Mouse (Mus musculus): Measurements from ENCODE around the gene Hmmr. TPM values are rescaled to one million over a fixed set of nuclear protein-coding genes. Genes with fewer than 3 reads are reported as not detected.
"Not testable (repeated sequence)": the region's sequence is repeated elsewhere in the genome, so short reads cannot be mapped to it uniquely, and the experiment has no call there.

Hmmr gene
- polyA plus RNA-seq, 1 experiment from 2014 or later, result 56.7 TPM

DNA sequence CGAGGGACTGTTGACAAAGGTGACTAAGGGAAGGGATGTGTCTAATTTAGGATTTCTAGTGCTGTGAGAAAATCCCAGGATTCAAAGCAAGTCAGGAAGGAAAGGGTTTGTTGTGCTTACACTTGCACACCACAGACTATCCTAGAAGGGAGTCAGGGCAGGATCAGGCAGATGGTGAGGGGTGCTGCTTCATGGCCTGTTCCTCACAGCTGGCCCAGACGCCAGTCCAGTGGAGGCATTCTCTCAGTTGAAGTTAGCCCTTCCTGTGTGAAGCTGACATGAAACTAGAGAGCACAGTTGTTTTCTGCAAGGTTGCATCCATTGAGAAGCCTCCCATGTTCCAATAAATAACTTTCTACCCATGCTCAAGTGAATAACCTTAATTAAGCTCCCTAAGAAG, 14.5 kb upstream of the Hmmr start:
- no peak for ATAC-seq (ENCODE audit: insufficient number of reproducible peaks, low FRiP score)
- H3K27ac ChIP-seq (ENCODE audit: poor library complexity, severe bottlenecking), result no peak overlapping the region
- whole genome bisulfite sequencing, result 55% methylated on average over 2 of the region's 2 CpGs
- no peaks in the 10 kb centered on the region for H3K9me3 ChIP-seq (replicated peaks)
- H3K9ac ChIP-seq, result no peak overlapping the region
- H3K4me1 ChIP-seq (replicated peaks), result peaks cover 4% of the 10 kb centered on the region; the same call in 1 of the 2 replicates
- H3K36me3 ChIP-seq, result peaks cover 26% of the 10 kb centered on the region
- H3K4me2 ChIP-seq, result no peak overlapping the region
- no peaks in the 10 kb centered on the region for H3K27me3 ChIP-seq (replicated peaks)
- H3K4me3 ChIP-seq, result no peak overlapping the region

DNA sequence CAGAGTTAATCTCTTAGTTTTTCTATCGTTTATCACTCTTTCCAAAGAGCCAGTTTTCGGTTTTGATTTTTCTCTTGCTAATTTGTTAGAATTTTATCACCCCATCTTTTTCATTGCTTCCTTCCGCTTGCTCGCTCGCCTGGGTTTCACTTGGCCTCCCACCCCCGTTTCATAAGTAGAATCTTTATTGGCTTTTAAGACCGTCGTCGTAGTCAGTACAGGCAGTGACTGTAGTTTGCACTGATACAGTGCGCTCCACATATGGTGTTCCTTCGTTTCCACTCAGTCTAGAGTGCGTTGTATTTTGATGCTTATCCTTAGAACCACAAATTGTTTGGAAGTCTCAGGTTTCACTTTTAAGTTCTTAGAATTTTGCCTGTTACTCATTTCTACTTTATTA, 13.1 kb upstream of the Hmmr start:
- Histone ChIP-seq H3K9ac (no peak overlapping the region), H3K27me3 (replicated peaks) (no peaks in the 10 kb centered on the region), H3K4me2 (no peak overlapping the region), H3K4me1 (replicated peaks) (no peaks in the 10 kb centered on the region), H3K9me3 (replicated peaks) (no peaks in the 10 kb centered on the region), H3K36me3 (peaks cover 28% of the 10 kb centered on the region), H3K4me3 (no peak overlapping the region), H3K27ac (ENCODE audit: poor library complexity, severe bottlenecking) (no peak overlapping the region)
- WGBS, result 85% methylated on average over 12 of the region's 12 CpGs
- ATAC-seq (ENCODE audit: insufficient number of reproducible peaks, low FRiP score), result no peak

DNA sequence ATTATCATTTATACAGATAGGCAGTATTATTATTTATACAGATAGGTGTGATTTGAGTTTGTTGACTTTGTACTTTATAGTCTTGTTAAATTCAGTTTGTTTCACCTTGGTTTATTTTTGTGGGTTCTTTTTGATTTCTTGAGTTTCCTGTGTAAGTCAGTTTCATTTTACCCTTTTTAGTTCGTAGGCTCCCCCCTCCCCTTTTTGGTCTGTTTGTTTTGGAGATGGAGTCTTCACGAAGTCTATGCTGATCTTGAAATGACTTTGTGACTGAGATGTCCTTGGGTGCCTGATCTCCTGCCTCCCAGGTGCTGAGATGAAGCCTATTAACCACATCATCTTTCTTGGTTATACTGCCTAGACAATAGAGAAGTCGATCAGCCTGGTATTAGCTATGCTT, 11.1 kb upstream of the Hmmr start:
- H3K36me3 ChIP-seq, result peaks cover 33% of the 10 kb centered on the region
- no peaks in the 10 kb centered on the region for H3K9me3 ChIP-seq (replicated peaks)
- H3K4me1 ChIP-seq (replicated peaks), result no peaks in the 10 kb centered on the region
- 83% methylated on average over 3 of the region's 3 CpGs for WGBS
- H3K27ac ChIP-seq (ENCODE audit: poor library complexity, severe bottlenecking), result no peak overlapping the region
- no peak overlapping the region for H3K4me2 ChIP-seq
- ATAC-seq (ENCODE audit: insufficient number of reproducible peaks, low FRiP score), result no peak
- H3K27me3 ChIP-seq (replicated peaks), result no peaks in the 10 kb centered on the region
- no peak overlapping the region for H3K4me3 ChIP-seq
- no peak overlapping the region for H3K9ac ChIP-seq

DNA sequence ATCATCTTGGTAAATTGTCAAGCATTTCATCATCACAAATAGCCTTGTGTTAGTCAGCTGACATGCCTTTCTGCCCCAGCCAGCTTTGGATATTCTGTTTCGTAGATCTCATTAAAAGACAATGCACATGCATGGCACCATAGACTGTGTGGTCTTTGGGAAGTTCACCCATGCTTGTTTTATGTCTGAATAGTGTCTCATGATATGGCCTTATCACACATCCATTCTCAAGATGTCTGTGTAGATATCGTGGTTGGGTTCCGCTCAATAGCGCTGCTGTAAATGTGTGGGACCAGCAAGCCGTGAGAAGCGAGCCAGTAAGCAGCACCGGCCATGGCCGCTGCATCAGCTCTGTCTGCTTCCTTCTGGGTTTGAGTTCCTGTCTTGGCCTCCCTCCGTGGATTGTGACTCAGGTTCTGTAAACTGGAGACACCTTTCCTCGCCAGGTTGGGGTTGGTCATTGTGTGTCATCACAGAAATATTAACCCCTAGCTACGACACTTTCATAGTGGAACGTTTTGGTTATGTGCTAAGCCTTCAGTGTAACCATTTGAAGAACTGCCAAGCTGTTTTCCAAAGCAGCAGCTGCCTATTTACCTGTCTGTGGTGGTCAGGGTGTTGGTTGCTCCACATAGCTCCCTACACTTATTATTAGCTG, 8.5 kb upstream of the Hmmr start:
- Histone ChIP-seq H3K9me3 (replicated peaks) (no peaks in the 10 kb centered on the region), H3K27ac (ENCODE audit: poor library complexity, severe bottlenecking) (no peak overlapping the region), H3K4me2 (no peak overlapping the region), H3K4me1 (replicated peaks) (no peaks in the 10 kb centered on the region), H3K9ac (no peak overlapping the region), H3K36me3 (peaks cover 48% of the 10 kb centered on the region), H3K4me3 (no peak overlapping the region), H3K27me3 (replicated peaks) (no peaks in the 10 kb centered on the region)
- no peak for ATAC-seq (ENCODE audit: insufficient number of reproducible peaks, low FRiP score)
- 88% methylated on average over 12 of the region's 12 CpGs for WGBS

DNA sequence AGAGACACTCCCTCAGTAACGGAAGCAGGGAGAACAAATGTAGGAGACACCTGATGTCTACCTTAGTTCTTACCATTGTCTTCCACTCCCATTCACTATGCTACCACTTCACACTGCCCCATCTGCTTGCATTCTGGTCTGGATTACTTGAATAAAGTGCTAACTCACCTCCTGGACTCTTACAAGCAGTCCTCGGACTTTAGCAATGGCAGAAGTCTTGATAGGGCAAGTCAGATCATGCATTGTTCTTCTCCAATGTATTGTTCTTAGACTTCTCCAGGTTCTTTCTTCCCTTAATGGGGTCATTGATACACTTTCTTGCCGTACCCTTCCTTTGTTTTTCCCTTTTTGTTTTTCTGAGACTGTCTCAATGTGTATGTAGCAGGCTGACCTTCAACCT, 4.1 kb upstream of the Hmmr start:
- peaks cover 10% of the 10 kb centered on the region for H3K4me1 ChIP-seq (replicated peaks)
- ATAC-seq (ENCODE audit: insufficient number of reproducible peaks, low FRiP score), result no peak
- no peak overlapping the region for H3K4me3 ChIP-seq
- 89% methylated on average over 3 of the region's 3 CpGs for WGBS
- H3K4me2 ChIP-seq, result no peak overlapping the region
- peaks cover 43% of the 10 kb centered on the region for H3K36me3 ChIP-seq
- no peaks in the 10 kb centered on the region for H3K27me3 ChIP-seq (replicated peaks)
- H3K9ac ChIP-seq, result no peak overlapping the region
- H3K27ac ChIP-seq (ENCODE audit: poor library complexity, severe bottlenecking), result no peak overlapping the region
- H3K9me3 ChIP-seq (replicated peaks), result no peaks in the 10 kb centered on the region

DNA sequence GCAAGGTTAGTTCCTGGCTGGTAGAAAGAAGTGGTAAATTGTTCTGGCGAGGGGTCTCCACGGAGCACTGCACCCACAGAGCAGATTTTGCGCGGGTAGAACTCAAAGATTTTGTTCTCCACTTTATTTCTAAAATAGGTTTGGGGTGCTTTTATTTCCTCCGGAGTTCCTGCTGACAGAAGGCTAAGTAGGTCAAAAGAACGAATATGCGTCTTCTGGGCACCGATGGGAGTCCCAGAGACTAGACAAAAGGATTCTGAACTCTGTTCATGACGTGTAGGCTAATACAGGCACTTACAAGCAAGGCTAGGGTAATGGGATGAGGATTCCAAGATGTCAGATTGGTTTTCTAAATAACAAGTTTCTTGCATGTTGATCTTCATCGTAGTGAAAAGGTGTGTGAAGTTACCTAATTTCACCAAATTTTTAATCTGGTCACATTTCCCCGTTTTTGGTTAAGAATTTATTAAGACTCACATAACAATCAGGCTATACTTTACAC, 1.1 kb upstream of the Hmmr start:
- no peaks in the 10 kb centered on the region for H3K9me3 ChIP-seq (replicated peaks)
- ATAC-seq (ENCODE audit: insufficient number of reproducible peaks, low FRiP score), result no peak
- peak overlapping the region; percentile 71 for H3K4me3 ChIP-seq
- H3K4me1 ChIP-seq (replicated peaks), result peaks cover 20% of the 10 kb centered on the region
- H3K36me3 ChIP-seq, result peaks cover 29% of the 10 kb centered on the region
- WGBS, result 4% methylated on average over 11 of the region's 11 CpGs
- peak overlapping the region; percentile 89 for H3K9ac ChIP-seq
- H3K27ac ChIP-seq (ENCODE audit: poor library complexity, severe bottlenecking), result peak overlapping the region; percentile 76; the same call in 1 of the 2 replicates
- no peaks in the 10 kb centered on the region for H3K27me3 ChIP-seq (replicated peaks)
- H3K4me2 ChIP-seq, result peak overlapping the region; percentile 88

DNA sequence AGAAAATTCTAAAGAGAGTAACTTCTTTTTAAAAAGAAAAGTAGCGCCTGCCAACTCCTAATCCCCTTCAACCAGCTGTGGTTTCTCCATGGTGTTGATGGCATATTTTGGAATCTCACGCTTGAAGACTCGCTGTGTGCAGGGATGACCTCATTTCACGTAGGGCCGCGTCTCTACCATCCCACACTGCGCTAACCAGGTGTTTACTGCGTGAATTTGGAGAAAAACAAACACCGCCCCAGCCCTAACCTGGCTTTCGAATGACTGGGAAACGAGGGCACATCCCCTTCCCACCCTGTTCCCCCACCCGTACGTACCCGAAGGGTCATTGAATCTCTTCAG, 254 bp downstream of the Hmmr start:
- ATAC-seq (ENCODE audit: insufficient number of reproducible peaks, low FRiP score), result peak; percentile 29; the same call in 1 of the 2 replicates
- under 1% methylated on average over 14 of the region's 14 CpGs for WGBS
- Histone ChIP-seq H3K4me3 (peak overlapping the region; percentile 71), H3K27ac (ENCODE audit: poor library complexity, severe bottlenecking) (no peak overlapping the region), H3K36me3 (peaks cover 30% of the 10 kb centered on the region), H3K27me3 (replicated peaks) (no peaks in the 10 kb centered on the region), H3K4me2 (peak overlapping the region; percentile 76), H3K4me1 (replicated peaks) (peaks cover 20% of the 10 kb centered on the region), H3K9ac (peak overlapping the region; percentile 69), H3K9me3 (replicated peaks) (no peaks in the 10 kb centered on the region)

DNA sequence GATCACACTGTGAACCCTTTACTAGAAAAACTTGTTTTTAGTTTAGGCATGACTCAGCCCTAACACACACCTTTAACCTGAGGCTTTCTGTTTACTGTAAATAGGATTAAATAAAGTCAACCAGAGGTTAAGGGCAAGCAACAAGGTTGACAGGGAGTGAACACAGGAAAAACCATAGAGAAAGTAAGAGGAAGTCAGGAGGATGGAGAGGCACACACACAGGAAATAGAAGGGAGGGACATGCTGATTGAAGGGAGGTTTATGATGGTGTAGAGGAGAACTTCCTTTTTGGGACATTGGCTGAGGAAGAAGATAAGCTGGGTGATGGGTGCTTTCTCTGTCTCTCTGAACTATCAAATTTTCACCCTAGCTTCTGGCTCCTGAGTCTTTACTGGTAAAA, 14.9 kb downstream of the Hmmr start:
- no peaks in the 10 kb centered on the region for H3K4me1 ChIP-seq (replicated peaks)
- no peak for ATAC-seq (ENCODE audit: insufficient number of reproducible peaks, low FRiP score)
- H3K27ac ChIP-seq (ENCODE audit: poor library complexity, severe bottlenecking), result no peak overlapping the region
- no peak overlapping the region for H3K4me3 ChIP-seq
- H3K9ac ChIP-seq, result no peak overlapping the region
- no peaks in the 10 kb centered on the region for H3K9me3 ChIP-seq (replicated peaks)
- H3K36me3 ChIP-seq, result peaks cover 79% of the 10 kb centered on the region
- H3K27me3 ChIP-seq (replicated peaks), result no peaks in the 10 kb centered on the region
- H3K4me2 ChIP-seq, result no peak overlapping the region

DNA sequence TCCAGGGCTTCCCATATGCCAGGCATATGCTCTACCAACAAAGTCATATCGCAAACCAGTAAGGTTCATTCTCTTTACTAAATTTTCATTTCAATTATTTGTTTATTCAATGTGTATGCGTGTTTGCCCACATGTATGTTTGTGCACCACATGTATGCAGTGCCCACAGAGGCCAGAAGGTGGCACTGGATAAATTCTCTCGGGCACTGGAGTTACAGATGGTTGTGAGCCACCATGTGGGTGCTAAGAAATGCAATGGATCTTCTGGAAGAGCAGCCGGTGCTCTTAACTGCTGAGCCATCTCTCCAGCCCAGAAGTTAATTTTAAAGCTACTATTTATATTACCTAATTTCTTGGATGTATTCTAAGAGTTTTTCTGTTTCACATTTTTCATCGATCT, 17.7 kb downstream of the Hmmr start:
- 93% methylated on average over 5 of the region's 5 CpGs for WGBS

DNA sequence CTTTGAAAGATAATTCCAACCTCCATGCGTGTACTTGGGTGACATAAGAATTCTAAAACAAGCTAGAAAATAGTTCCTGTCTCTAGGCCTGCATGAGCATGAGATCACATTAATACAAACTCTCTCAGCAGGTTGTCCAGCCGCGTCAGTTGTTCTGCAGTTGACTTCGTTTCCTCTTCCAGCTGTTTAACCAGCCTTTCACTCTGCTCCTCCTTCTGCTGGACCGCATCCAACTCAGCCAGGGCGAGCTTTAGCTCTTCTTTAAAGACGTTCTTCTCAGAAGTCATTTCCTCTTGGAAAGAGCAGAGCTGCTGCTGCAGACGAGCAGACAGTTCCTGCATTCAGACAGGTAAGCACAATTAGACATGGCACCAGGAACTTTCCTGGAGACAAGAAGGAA, 19.4 kb downstream of the Hmmr start:
- Histone ChIP-seq H3K36me3 (peaks cover 76% of the 10 kb centered on the region), H3K9me3 (replicated peaks) (no peaks in the 10 kb centered on the region)

More for the DNA sequence above, 17.7 kb downstream of the Hmmr start:
- H3K4me1 ChIP-seq (replicated peaks), result no peaks in the 10 kb centered on the region
- H3K9me3 ChIP-seq (replicated peaks), result no peaks in the 10 kb centered on the region
- H3K4me2 ChIP-seq, result no peak overlapping the region
- no peak overlapping the region for H3K9ac ChIP-seq
- H3K27ac ChIP-seq (ENCODE audit: poor library complexity, severe bottlenecking), result no peak overlapping the region
- H3K27me3 ChIP-seq (replicated peaks), result no peaks in the 10 kb centered on the region
- H3K4me3 ChIP-seq, result no peak overlapping the region
- no peak for ATAC-seq (ENCODE audit: insufficient number of reproducible peaks, low FRiP score)
- H3K36me3 ChIP-seq, result peaks cover 78% of the 10 kb centered on the region

DNA sequence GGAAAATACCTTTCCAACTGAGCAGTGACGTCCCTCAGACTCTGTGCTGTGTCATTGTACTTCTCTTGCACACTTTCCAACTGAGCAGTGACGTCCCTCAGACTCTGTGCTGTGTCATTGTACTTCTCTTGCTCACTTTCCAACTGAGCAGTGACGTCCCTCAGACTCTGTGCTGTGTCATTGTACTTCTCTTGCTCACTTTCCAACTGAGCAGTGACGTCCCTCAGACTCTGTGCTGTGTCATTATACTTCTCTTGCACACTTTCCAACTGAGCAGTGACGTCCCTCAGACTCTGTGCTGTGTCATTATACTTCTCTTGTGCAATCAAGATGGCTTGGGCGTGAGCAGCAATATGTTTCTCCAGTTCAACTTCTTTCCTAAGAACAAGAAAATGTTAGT, 23.3 kb downstream of the Hmmr start:
- not testable (repeated sequence) for ATAC-seq (ENCODE audit: insufficient number of reproducible peaks, low FRiP score)
- 86% methylated on average over 6 of the region's 6 CpGs for WGBS

More for the DNA sequence above, 19.4 kb downstream of the Hmmr start:
- H3K4me2 ChIP-seq, result no peak overlapping the region
- H3K27ac ChIP-seq (ENCODE audit: poor library complexity, severe bottlenecking), result no peak overlapping the region
- H3K4me3 ChIP-seq, result no peak overlapping the region
- H3K27me3 ChIP-seq (replicated peaks), result no peaks in the 10 kb centered on the region
- 78% methylated on average over 8 of the region's 8 CpGs for WGBS
- ATAC-seq (ENCODE audit: insufficient number of reproducible peaks, low FRiP score), result no peak
- H3K9ac ChIP-seq, result no peak overlapping the region
- H3K4me1 ChIP-seq (replicated peaks), result no peaks in the 10 kb centered on the region

DNA sequence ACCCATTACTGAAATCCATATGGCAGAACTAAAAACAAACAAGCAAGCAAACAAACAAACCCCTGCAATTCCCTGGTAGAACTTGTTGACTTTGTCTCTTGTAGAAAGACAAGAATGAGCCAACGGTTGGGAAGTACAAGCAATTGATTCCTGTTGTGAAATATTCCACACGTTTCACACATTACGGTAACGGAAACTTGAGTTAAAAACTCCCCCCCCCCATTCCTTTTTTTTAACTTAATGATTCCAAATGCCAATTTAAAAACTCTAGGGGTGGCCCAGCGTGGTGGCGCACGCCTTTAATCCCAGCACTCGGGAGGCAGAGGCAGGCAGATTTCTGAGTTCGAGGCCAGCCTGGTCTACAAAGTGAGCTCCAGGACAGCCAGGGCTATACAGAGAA, 38.1 kb downstream of the Hmmr start, which contains the start of gene Mat2b:
Gene Mat2b (minus strand): TSS at position 101 of the 400 bp plus-strand sequence.
- Histone ChIP-seq H3K9ac (peak within 1 kb of the TSS; percentile 88), H3K27me3 (replicated peaks) (no peaks in the 10 kb centered on the region), H3K4me3 (peak within 1 kb of the TSS; percentile 71), H3K36me3 (peaks cover 5% of the 10 kb centered on the region), H3K27ac (ENCODE audit: poor library complexity, severe bottlenecking) (peak within 1 kb of the TSS; percentile 99), H3K9me3 (replicated peaks) (0 out of 2 replicates have a peak, but pooled peaks cover 6% of the 10 kb centered on the region), H3K4me1 (replicated peaks) (peaks cover 14% of the 10 kb centered on the region), H3K4me2 (peak within 1 kb of the TSS; percentile 60)
- no peak for ATAC-seq (ENCODE audit: insufficient number of reproducible peaks, low FRiP score)
- WGBS, result 85% methylated on average over 9 of the region's 9 CpGs

More for the DNA sequence above, 23.3 kb downstream of the Hmmr start:
- not testable (repeated sequence) for H3K27ac ChIP-seq (ENCODE audit: poor library complexity, severe bottlenecking); H3K4me3 ChIP-seq; H3K4me2 ChIP-seq; H3K4me1 ChIP-seq (replicated peaks); H3K9ac ChIP-seq; H3K9me3 ChIP-seq (replicated peaks); H3K27me3 ChIP-seq (replicated peaks)
- H3K36me3 ChIP-seq, result peaks cover 79% of the 10 kb centered on the region

Measured in heart, embryonic 12.5 days (tissue).